Mouse (Mus musculus): ENCODE measurements around the gene Afap1.

- no peak for TF ChIP-seq CTCF (IDR thresholded peaks at IDR 0.05; ENCODE audit: borderline replicate concordance, insufficient read depth, low read length)
- no peak for TF ChIP-seq POLR2A (IDR thresholded peaks at IDR 0.05; ENCODE audit: low read depth, low read length)
These were observed 5.9 kb downstream of the Afap1 start for GRCm38 (mm10) chr5:35898994-35899393.

Data from embryonic fibroblast, embryonic 13.5 days (primary cell).